Mouse (Mus musculus) large intestine, adult 2 months (tissue): ENCODE measurements around the gene Smap2. TPM values are rescaled to one million over a fixed set of nuclear protein-coding genes. Genes with fewer than 3 reads are reported as not detected.

Experiments
- DNase-seq: peaks from one replicate; pipeline ENCODE4 v3.0.0-alpha.2; 2012; ENCODE audit warnings: low read depth, low spot score
- WGBS: fragments of 180-500 bp; shearing (Covaris S2); methylation state at CpG from one replicate; pipeline ENCODE4 v1.1.7; 2018; 5-methylcytosine and 5-hydroxymethylcytosine counted together
- polyA plus RNA-seq: library from polyadenylated mRNA; depleted of rRNA; stranded (reverse); fragments of >200 nt; gene quantifications from 2 replicates; pipeline ENCODE4 v1.2.3, GENCODE M21; 2012

Gene Smap2
- polyA plus RNA-seq, 1 experiment = 29.1 TPM

DNA sequence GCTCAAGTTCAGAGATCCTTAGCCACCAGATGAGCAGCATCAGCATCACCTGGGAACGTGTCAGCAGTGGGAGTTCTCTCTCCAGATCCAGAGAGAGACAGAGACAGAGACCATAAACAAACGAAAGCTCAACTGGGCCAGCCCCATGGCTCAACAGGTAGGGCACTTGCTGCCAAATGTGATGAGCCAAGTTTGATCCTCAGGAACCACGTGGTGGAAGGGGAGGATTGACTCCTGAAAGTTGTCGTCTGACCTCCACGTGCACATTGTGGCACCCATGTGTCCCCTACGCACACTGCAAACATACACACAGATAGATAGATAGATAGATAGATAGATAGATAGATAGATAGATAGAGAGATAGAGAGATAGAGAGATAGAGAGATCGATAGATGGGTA is 6.4 kb upstream of the Smap2 start:
- WGBS = 82% methylated on average over 7 of the region's 7 CpGs

DNA sequence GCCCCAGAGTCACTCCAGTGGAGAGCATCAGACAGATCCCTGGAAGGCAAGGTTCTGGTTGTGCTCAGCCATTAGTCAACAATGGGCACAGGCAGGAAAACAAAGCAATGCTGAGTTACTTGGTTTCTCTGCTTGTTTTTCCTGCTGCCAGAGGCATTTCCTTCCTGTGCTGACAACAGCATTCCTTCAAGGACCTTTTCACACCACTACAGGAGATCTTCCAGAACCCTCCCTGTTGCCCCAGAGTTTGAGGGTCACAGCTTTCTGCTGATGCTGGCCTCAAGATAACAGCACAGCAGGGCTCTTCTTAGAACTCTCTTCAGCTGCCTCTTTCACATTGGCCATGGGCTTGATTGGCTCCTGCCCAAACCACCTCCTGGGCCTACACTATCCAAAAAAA is 4.9 kb upstream of the Smap2 start:
- DNase-seq = no peak

More for the DNA sequence above, 6.4 kb upstream of the Smap2 start:
- no peak for DNase-seq

DNA sequence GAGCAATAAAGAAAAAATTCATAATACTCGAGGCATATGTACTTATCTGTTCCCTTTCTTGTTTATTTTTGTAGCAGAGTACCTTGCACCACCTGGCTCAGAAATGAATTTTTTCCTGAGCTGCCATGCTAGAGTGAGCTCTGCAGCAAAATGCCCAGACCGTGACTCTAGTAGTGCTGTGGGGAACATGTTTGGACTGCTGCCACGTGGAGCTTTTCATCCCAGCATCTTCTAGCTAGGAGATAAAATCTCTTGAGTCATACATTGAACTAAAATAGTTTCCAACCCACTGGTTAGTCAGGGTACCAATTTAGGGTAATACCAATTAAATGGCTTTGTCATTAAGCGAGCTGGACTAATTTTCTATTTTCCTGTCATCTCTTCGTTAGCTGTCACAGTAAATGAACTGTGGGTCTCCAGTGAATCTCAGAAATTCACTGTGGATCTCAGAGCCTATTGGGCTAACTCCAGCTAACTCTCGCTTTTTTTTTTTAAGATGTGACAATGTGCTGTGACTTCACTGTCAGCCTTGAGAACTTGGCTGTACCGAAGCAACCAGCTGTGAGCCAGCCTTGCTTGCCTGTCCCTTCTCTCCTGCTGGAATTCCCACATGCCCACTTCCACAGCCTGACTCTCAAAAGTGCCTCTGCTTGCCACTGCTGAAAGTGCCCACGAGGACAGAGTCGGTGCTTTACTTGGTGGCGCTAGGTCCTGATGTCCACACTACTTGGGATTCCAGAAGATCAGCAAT is 3.2 kb upstream of the Smap2 start:
- no peak for DNase-seq
- WGBS = 72% methylated on average over 10 of the region's 10 CpGs

DNA sequence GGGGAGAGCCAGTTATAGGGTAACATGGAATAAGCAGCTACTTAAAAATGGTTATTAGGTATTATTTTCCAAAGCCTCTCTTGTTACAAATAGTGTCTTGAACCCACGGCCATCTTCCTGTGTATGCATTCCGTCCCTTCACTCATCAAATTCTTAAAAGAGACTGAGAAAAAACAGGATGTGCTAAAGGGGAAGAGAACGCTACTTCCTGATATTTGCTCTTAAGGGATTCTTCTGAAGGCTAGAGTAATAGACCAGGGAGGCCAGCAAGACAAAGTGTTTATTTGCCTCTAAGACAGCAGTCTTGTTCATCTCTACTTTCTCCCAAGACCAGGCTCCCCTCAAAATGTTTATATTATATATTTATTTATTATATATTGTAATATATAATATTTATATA is 1.2 kb upstream of the Smap2 start:
- DNase-seq = no peak
- WGBS = 80% methylated on average over 3 of the region's 3 CpGs

DNA sequence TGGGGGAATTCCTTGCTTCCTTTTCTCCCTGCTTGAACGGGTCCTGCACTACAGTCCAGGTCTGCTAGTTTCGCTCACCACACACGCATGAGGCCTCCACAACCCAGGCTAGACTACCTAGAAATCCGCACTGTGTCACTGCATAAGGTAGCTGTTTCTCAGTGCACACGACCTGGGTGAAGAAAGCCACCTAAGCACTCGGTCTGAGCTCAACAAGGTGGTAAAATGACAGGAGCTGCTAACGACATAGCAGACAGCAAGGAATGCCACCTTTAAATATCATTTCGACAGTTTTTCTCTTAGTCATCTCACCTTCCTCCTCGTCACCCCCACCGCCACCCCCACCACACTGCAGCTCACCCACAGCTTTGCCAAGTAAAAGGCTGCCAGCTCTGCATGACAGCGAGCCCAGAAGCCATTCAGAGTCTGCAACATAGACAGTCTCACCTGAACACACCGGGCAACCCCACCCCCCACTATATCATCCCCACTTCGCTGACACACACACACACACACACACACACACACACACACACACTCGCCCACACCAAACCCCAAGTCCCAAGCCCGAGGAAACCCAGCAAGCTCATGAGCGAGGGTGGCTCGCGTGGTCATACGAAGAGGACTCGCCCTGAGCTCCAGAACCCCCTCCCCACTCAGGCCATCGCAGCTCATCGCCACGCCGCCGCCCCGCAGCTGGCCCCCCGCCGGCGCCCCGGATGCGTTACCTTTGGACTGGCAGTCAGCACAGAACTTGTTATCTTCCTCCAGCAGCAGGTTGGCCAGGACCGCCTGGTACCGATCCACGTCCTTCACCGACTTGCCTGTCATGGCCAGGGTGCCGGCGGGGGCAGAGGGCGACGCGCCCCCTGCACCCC is 787 bp downstream of the Smap2 start:
- DNase-seq = no peak
- 3% methylated on average over 36 of the region's 40 CpGs for WGBS

DNA sequence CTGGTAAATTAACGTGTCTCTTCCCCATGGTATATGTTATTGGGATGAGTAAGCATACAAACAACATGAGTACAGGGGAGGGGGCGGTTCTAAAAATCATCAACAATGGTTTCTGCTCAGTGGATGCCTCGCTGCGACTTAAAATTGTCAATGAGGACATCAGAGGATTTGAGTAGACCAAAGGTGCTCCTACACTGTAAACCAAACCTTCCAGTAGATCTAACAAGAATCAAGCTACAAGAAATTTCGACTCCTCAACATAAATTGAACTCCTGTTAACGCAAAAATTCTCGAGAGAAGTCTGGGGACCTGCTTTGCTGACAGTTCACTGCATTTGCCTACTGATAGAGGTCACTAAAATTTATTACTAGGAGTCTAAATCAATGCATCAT is 1.8 kb downstream of the Smap2 start:
- 58% methylated on average over 7 of the region's 7 CpGs for WGBS
- no peak for DNase-seq

DNA sequence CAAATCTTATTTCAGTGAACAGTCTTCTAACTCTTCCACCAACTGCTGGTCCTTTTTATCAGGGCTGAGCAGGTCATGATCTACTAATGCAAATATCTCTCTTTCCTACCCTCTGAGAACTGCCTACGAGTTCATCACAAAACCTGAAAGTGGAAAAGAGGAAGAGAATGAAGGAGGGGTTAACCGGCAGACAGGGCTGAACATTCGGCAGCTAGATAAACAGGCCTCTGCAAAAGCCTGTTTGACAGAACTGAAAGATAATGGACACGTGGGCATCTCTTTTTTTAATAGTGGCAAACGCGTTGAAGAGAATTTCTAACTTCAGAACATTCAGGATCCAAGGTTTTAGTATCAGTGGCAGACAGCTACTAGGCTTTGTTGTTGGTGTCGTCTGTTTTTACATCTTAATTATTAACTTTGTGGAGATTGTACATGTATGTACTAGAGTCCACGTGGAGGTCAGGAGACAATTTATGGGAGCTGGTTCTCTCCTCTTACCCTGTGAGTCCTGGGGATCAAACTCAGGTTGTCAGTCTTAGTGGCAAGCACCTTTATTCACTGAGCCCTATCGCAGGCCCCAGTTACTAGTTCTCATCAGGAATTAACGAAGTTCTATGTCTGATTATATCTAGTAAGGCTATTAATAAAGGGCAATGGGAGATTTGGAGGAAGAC is 2.3 kb downstream of the Smap2 start:
- DNase-seq = no peak
- 44% methylated on average over 10 of the region's 10 CpGs for WGBS

DNA sequence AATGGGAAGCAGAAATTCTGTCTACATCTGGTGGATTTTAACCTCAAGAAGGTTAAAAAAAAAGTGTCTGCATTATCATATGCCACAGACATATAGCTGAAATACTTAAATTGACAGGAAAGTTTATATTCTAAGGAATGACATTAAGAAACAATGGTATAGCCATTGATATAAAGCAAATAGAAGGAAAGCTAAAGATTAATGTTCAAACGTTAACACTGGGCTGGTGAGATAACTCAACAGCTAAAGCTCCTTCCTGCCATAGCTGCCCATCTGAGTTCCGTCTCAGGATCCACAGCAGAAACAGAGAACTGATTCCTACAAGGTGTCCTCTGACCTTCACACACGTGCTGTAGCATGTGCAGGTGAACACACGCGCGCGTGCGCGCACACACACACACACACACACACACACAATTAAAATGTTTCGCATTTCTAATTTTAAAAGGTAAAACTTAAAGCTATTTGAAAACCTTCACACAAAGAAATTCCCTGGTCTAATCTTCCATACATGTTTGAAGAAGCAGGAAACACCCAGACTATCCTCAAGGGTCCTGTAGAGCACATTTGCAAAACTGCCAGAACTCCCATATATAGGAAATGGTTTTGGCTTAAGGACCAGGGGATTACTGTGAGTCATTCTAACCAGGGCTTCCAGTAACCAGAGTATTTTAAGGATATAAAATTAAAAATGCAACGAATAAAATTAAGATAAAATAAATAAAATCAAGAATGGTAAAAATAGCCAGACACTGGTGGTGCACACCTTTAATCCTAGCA is 6.1 kb downstream of the Smap2 start:
- 66% methylated on average over 11 of the region's 11 CpGs for WGBS
- DNase-seq = no peak

DNA sequence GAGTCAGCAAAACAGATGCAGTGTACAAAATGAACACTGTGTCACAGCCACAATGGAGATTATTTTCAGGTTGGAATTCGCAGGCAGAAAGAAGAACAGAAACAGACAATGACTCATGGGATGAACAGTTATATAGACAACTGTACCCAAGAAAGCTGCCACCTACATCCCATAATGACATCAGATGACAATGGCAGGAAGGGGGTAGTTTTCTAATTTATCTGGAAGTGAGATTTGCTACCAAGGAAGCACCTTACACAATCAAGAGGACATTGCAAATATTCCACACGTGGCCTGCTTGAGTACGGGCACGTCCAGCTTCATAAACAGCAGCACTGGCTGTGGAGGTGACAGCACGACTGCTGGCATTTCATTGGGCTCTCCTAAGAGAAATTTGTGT is 7.9 kb downstream of the Smap2 start:
- no peak for DNase-seq
- 78% methylated on average over 5 of the region's 5 CpGs for WGBS

DNA sequence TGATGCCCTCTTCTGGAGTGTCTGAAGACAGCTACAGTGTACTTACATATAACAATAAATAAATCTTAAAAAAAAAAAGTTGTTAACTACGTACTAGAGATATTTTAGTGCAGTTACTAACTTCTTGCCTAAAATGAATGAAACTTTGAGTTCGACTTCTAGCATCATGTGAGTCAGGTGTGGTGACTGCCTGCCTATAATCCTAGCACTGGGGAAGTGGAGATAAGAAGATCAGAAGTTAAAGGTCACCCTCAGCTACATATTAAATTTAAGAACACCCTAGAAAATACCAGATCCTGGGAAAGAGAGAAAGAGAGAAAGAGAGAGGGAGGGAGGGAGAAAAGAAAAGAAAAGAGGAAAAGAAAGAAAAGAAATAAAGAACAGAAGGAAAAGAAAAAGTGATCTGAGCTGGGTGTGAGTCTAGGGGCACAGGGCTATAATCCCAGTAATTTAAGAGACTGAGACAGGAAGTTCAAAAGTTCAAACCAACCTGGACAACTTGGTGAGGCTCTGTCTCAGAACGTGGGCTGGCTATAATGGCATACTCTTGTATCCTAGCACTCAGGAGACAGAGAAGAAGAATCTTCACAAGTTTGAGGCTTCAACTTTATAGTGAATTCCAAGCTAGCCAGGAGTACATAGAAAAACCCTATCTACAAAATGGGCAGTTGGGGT is 8.8 kb downstream of the Smap2 start:
- WGBS = 43% methylated on average over 3 of the region's 3 CpGs
- DNase-seq = no peak

DNA sequence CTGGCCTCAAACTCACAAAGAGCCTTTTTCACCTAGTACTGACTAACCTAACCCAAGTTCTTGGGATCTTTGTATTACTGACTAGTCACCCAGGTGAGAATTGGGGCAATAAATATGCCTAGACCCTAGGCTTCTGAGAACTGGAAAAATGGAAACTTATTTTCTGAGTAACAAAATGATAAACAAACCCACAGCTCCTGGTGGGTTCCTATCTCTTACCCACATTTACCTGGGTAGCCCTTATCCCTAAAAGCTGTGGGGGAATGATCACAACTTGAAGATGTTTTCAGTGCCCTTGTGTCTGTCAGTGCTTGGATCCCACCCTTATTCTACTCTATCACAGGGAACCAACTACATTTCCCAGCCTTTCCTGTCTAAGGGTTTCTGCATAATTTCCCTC is 10.0 kb downstream of the Smap2 start:
- no peak for DNase-seq

DNA sequence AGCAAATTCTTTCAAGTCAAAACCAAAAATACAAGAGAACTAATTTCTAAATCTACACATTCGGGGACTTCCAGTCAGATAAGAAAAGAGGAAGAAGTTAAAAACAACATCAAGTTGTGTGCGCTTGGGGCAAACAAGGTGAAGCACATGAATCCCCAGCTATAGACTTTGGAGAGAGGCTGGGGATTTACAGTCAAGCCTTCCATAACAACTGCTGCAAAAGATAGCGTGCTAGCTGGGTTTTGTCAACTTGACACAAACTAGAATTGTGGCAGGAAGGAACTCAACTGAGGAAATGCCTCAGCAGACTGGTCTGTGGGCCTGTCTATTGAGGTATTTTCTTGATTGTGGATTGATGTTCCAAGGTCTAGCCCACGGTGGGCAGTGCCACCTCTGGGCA is 12.4 kb downstream of the Smap2 start:
- WGBS = 50% methylated on average over 4 of the region's 4 CpGs
- no peak for DNase-seq

DNA sequence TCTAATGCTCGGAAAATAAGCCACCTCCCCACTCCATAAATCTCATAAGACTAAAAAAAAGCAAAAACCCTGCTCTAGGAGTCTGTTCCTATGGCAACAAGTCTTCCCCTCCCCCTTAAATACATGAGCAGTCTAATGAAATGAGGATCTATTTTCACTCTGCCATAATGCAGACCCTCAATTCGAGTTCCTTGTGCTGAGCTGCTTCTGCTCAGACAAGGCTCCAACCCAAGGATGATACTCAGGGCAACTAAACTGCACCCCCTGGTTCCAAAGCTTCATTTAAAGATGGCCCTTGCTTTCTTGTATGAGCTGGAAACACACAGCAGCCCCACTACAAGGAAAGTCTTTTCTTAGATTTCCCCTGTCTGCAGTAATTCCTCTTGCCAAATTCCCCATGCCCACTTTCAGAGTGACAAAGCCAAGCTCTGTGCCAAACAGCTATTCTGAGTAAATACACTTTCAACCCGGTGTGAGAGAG is 13.4 kb downstream of the Smap2 start:
- 48% methylated on average over 3 of the region's 3 CpGs for WGBS
- no peak for DNase-seq

DNA sequence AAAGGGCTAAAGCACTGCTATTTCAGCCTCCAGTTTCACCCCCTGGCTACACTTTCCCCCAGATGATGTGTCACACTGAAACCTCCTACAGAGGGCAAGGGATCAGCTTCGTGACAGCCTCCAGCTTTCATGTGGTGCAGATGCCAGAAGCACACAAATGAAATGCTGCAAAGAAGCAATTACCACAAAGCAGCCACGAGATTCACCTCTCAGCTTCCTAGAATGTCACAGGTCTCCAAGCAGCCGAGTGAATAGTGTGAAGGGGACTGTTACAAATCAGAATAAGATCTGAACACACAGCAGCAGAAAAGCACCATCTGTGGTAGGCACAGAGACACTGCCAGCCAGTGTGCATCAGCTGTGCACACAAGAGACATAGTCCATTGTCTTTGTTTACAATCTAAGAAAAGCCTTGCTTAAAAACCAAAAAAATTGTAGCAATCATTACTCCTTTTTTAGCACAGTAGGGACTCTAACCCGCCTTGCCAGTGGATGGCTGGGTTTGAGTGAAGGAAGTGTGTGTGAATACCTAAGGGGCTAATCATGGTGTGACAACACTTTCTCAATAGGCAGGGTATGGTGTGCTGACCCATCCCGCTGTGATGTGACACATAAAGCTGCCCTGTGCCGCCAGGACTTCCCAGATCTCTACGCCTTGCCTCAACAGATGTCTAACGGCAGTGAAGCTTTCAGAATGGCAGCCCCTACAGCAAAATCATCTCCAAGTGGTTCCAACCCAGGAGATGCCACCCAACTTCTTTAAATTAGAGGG is 14.5 kb downstream of the Smap2 start:
- no peak for DNase-seq
- WGBS = 64% methylated on average over 8 of the region's 8 CpGs

DNA sequence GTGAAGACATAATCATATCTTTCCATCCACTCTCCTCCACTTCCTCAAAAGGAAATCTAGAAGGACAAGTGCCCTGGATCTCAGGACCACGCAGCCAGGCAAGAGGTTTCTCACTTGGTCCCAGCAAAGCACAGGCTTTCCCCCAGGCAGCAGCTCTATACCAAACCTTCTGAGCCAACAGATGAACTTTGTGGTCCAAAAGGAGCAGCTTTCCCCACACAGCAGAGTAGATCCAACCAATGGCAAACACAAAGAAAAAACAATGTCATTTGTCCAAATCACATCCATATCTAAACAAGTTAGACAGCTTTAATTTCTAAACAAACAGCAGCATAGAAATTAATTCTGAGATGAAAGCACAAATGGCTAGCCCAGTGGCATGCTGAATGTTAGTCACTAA is 15.4 kb downstream of the Smap2 start:
- no peak for DNase-seq
- 52% methylated on average over 1 of the region's 1 CpGs for WGBS

DNA sequence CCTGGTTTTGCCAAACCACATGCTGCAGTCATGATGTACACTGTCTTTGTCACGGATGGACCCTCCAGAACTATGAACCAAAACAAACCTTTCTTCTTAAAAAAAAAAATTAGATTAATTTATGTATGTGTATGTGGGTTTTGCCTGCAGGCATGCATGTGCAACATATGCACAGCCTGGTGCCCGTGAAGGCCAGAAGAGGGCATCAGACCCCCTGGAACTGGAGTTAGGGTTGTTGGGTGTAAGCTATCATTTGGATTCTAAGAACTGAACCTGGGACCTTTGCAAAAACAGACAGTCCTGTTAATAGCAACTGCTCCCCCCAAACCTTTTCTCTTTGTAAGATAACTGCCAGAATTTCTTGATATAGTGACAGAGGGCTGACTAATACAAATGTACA is 16.0 kb downstream of the Smap2 start:
- no peak for DNase-seq
- 85% methylated on average over 2 of the region's 2 CpGs for WGBS

DNA sequence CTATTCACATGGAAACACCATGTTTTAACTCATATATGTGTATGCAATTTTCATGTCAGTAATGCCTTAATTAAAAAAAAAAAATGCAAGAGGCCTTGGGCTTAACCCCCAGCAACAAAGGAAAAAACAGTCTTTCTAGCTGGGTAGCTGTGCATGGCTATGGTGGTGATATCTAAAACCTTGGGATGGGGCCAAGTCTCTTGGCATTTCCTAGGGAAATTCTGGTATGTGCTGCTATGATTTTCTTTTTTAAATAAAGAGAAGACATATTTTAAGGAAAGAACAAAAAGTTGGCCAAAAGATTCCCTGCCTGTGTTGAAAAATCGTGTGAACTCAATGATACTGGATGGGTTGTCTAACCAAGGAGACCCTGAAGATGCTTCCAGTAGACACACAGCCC is 21.1 kb downstream of the Smap2 start:
- WGBS = 62% methylated on average over 1 of the region's 1 CpGs
- no peak for DNase-seq

DNA sequence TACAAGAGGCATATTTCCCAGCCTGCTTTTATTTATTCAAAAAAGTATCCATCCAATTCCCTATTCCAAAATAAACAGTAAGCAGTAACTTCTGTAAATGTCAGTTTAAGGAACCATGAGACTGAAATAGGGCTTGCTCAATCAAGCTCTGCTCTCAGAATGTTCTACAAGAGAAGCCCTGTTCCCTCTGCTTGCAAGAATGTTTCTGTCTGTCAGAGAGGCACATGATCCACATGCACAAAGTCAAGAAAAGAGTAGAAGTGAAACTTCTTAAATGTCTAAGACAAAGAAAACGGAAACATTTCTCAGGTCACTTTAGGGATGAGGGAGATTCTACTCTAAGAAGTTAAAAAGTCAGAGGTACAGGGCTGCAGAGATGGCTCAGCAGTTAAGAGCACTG is 24.0 kb downstream of the Smap2 start:
- WGBS = 76% methylated on average over 1 of the region's 1 CpGs
- no peak for DNase-seq

DNA sequence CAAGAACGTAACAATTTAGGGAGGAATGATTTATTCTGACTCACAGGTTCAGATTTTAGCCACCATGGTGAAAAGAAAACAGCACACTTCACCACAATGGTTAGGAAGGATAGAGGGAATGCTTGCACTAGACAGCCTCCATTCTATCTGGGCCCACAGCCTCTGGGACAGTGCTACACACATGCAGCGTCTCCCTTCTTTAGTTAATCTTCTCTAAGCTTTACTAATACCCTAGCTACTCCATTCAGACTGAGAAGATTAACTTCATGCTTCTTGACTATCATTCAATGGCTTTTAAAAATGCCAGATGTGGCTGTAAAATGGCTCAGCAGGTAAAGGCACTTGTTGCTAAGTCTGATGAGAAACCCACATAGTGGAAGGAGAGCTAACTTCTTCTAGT is 24.8 kb downstream of the Smap2 start:
- WGBS = 78% methylated on average over 2 of the region's 2 CpGs
- DNase-seq = no peak
